Mouse (Mus musculus): ENCODE results near the gene Apol9b.
"Not testable (repeated sequence)": the region's sequence is repeated elsewhere in the genome, so short reads cannot be mapped to it uniquely, and the experiment has no call there.

DNA sequence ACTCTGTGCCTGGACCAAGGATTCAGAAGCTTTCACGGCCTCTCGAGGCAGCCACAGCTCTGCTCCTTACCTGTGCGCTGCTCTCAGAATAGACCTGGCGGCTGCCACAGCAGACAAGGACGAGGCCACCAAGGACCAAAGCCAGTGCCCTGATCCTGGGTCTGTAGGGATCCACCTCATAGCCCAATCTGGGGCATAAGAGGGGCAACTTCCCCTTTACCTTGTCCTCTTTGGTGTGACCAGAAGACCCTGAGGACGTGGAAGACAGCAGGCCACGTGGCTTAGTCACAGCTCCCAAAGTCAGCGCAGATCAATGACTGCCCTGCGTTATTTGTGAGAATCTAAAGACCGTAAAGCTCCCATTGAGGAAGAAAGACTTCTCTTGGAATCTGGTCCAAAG lies 4.0 kb downstream of the Apol9b start:
- TF ChIP-seq ETS1, GATA1 (IDR thresholded peaks at IDR 0.05; ENCODE audit: low read depth, low read length): not testable (repeated sequence)

Measured in MEL (cell line).